Mouse (Mus musculus): ENCODE data around the gene Cldnd1. TPM values are rescaled to one million over a fixed set of nuclear protein-coding genes. Genes with fewer than 3 reads are reported as not detected.

The Cldnd1 gene
- 100 to 1,000 TPM in 1 of 2 experiments, 10 to 100 TPM in 1; 81.2 to 182 TPM for polyA plus RNA-seq (2017; shearing (Covaris generic))

DNA sequence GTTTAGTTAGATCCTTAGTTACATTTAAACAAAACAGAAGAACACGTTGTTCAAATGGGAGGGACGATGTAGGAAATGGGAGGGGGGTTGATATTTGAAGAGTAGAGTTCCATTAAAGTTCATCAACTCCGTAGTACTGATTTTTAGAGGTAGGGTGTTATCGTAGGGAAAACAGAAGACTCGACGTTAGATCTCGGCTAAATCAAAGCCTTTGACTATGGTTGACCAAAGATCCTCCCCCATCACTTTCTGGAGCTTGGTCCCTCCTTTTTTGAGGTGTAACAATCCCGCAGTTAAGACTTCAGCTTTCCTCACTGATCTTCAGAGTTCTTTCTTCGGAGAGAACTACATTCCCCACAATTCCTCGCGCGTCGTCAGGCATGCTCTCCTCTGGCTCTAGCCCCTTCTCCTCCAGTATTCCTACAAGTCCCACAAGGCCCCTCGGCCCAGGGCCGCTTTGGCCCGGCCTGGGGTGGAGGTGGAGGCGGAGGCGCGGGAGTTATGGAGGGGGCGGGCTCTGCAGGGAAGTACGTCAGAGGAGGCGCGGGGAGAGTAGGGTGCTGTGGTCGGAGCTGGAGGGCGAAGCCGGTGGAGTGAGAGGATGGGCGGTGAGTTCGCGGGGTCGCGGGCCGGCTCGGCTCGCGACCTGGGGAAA is at the start of gene Cldnd1:
Gene Cldnd1 (plus strand): TSS at position 434 of the 655 bp plus-strand sequence.

DNA sequence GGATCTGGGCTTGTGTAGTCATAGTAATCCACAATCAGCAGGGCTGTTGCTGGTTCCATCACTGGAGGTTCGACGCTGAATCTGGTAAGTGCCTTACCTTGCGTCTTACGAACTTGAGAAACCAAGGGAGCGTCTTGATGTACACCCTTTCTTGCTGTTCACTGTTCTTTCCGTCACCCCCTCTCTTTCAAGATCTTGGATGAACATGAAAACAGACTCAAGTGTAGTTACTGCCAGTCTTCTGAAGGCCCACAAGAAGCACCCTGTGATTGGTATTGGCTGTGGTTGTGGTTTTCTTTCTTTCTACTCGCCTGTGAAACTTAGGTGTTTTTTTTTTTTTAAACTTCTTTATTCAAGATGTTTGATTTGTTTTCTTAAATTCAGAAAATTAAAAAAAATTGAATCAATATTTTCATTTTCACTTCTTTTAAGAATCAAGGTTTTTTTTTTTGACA is 9.0 kb upstream of the Cldnd1 start, which contains the start of gene Gpr15:
Gene Gpr15 (minus strand): TSS at position 405 of the 455 bp plus-strand sequence.

DNA sequence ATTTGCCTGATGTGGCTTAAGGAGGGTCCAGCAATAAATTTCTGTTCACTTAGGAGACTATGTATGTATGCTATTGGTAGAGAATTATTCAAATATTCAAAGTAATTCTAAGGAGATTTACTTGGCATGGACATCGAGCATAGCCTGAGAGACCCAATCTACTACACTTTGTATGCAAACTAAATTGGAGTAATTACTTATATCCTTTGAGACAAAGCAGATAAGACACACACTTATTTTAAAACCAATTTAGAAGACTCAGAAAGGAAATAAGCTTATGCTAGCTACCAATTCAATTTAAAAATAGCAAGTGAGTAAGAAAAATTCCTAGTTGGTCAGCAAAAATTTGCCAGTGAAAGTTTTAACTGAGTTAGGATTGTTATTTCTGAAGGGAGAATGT is 35.4 kb downstream of the Cldnd1 start, which contains the start of gene Olfr172:
Gene Olfr172 (minus strand): TSS at position 101 of the 400 bp plus-strand sequence.

Other genes with a start within 250 kb of the Cldnd1 start
- gene St3gal6, start 203.7 kb upstream of the Cldnd1 start, polyA plus RNA-seq (2017; shearing (Covaris generic)): 10 to 100 TPM in 1 of 2 experiments, 1 to 10 TPM in 1; 6.2 to 16.9 TPM
- gene Gm813, start 110.9 kb upstream of the Cldnd1 start, polyA plus RNA-seq (2017; shearing (Covaris generic)): not detected
- under 1 TPM; 0.19 to 0.26 TPM for gene E330017A01Rik, start 89.2 kb upstream of the Cldnd1 start, polyA plus RNA-seq (2017; shearing (Covaris generic))
- gene Cpox, start 57.6 kb upstream of the Cldnd1 start, polyA plus RNA-seq (2017; shearing (Covaris generic)): 10 to 100 TPM; 29.6 to 87.6 TPM
- gene Gpr15, start 8.8 kb upstream of the Cldnd1 start, polyA plus RNA-seq (2017; shearing (Covaris generic)): 10 to 100 TPM in 1 of 2 experiments, 1 to 10 TPM in 1; 4.4 to 47.8 TPM
- not detected for gene Olfr172, start 35.3 kb downstream of the Cldnd1 start, polyA plus RNA-seq (2017; shearing (Covaris generic))
- gene Olfr173, start 72.4 kb downstream of the Cldnd1 start, polyA plus RNA-seq (2017; shearing (Covaris generic)): 1 to 10 TPM in 1 of 2 experiments, under 1 TPM in 1; 0.59 to 1.2 TPM
- not detected for gene Olfr175-ps1, start 98.9 kb downstream of the Cldnd1 start, polyA plus RNA-seq (2017; shearing (Covaris generic))
- not detected for gene Olfr177, start 146.9 kb downstream of the Cldnd1 start, polyA plus RNA-seq (2017; shearing (Covaris generic))
- gene Olfr178, start 164.2 kb downstream of the Cldnd1 start, polyA plus RNA-seq (2017; shearing (Covaris generic)): not detected
- gene Olfr181, start 200.8 kb downstream of the Cldnd1 start, polyA plus RNA-seq (2017; shearing (Covaris generic)): under 1 TPM in 1 of 2 experiments, not detected in 1; 0.08 TPM
- not detected for gene Olfr180, start 201.5 kb downstream of the Cldnd1 start, polyA plus RNA-seq (2017; shearing (Covaris generic))

Data from activated CD4-positive, CD25-positive, alpha-beta regulatory T cell (primary cell).